Mouse (Mus musculus) liver, postnatal 0 days (tissue): ENCODE results near the gene Rap1b.

Experiments used
- CTCF ChIP-seq: sonication (generic); IDR thresholded peaks from 2 replicates; pipeline ENCODE4 v1.5.1; 2016; ENCODE audit warnings: antibody characterized with exemption, low read depth
- EP300 ChIP-seq: IDR thresholded peaks from 2 replicates; pipeline ENCODE4 v1.6.1; 2016; ENCODE audit warnings: antibody characterized with exemption, low read depth, mild to moderate bottlenecking

GRCm38 (mm10) chr10:117805919-117806318, 39.9 kb downstream of the Rap1b start:
- TF ChIP-seq CTCF (no peak), EP300 (no peak)
